Mouse (Mus musculus) heart, embryonic 14.5 days (tissue): Measurements from ENCODE around the gene Upk3b. TPM values are rescaled to one million over a fixed set of nuclear protein-coding genes. Genes with fewer than 3 reads are reported as not detected.

ENCODE experiments used
- ATAC-seq: fragments of 200-750 bp; cut with Nextera tagmentation; 2 replicates; pipeline ENCODE4 v1.8.0; 2017; ENCODE audit warnings: low read depth, moderate TSS enrichment; ENCODE audit not compliant: insufficient number of reproducible peaks, insufficient read depth, low FRiP score
- H3K27ac ChIP-seq, 2 experiments: fragments of 200-500 bp in 1 of 2; fragments of 300-500 bp in 1 of 2; sonication (generic) in 1 of 2; replicated peaks in 1 of 2; 2 replicates each; pipeline ENCODE4 v1.5.1; 2012 to 2014; ENCODE audit warnings: low read depth in 2 of 2, low read length in 2 of 2, control low read depth in 1 of 2, mild to moderate bottlenecking in 1 of 2, mixed read lengths in 1 of 2; ENCODE audit not compliant: control insufficient read depth in 1 of 2, insufficient read depth in 1 of 2
- H3K27me3 ChIP-seq: fragments of 300-500 bp; sonication (generic); 2 replicates; pipeline ENCODE4 v1.6.1; 2014; ENCODE audit warnings: mild to moderate bottlenecking, low read length, control low read depth; ENCODE audit not compliant: control insufficient read depth, insufficient read depth
- H3K36me3 ChIP-seq: fragments of 300-500 bp; sonication (generic); 2 replicates; pipeline ENCODE4 v1.6.1; 2014; ENCODE audit warnings: mild to moderate bottlenecking, control low read depth, low read length, mixed read lengths; ENCODE audit not compliant: control insufficient read depth, insufficient read depth
- H3K4me1 ChIP-seq, 2 experiments: fragments of 200-500 bp in 1 of 2; fragments of 300-500 bp in 1 of 2; sonication (generic) in 1 of 2; 2 replicates each; pipeline ENCODE4 v1.6.1; 2012 to 2014; ENCODE audit warnings: low read length in 2 of 2, control low read depth in 1 of 2, mixed read lengths in 1 of 2; ENCODE audit not compliant: control insufficient read depth in 2 of 2, insufficient read depth in 2 of 2
- H3K4me2 ChIP-seq: fragments of 300-500 bp; sonication (generic); 2 replicates; pipeline ENCODE4 v1.6.1; 2014; ENCODE audit warnings: mild to moderate bottlenecking, low read length
- H3K4me3 ChIP-seq, 2 experiments: fragments of 200-500 bp in 1 of 2; fragments of 300-500 bp in 1 of 2; sonication (generic) in 1 of 2; 2 replicates each; pipeline ENCODE4 v1.5.1; 2012 to 2014; ENCODE audit warnings: low read length in 2 of 2, mild to moderate bottlenecking in 2 of 2, control low read depth in 1 of 2, low read depth in 1 of 2, moderate library complexity in 1 of 2; ENCODE audit not compliant: control insufficient read depth in 1 of 2, insufficient read depth in 1 of 2
- H3K9ac ChIP-seq: fragments of 300-500 bp; sonication (generic); 2 replicates; pipeline ENCODE4 v1.6.1; 2014; ENCODE audit warnings: mild to moderate bottlenecking, low read length
- H3K9me3 ChIP-seq: fragments of 300-500 bp; sonication (generic); 2 replicates; pipeline ENCODE4 v1.6.1; 2016; ENCODE audit warnings: low read length, control low read depth; ENCODE audit not compliant: control insufficient read depth
- WGBS: fragments of 180-500 bp; shearing (Covaris S2); extraction: QIAGEN DNeasy Blood & Tissue Kit; methylation state at CpG from one replicate; pipeline ENCODE4 v1.1.7; 2014; 5-methylcytosine and 5-hydroxymethylcytosine counted together
- polyA plus RNA-seq: library from polyadenylated mRNA; unstranded; fragments of >200 nt; fragmentation: Nextera tagmentation; extraction: Ambion mirVana; gene quantifications from 2 replicates; pipeline ENCODE4 v1.2.1, GENCODE M21; 2014

Upk3b gene
- polyA plus RNA-seq, 1 experiment from 2014 or later, result 35.4 TPM

GRCm38 (mm10) chr5:136001222-136001621, 37.1 kb upstream of the Upk3b start:
- H3K27me3 ChIP-seq, result no peaks in the 10 kb centered on the region
- H3K36me3 ChIP-seq, result peaks cover 52% of the 10 kb centered on the region
- no peak overlapping the region for H3K27ac ChIP-seq
- peaks cover 11 to 17% of the 10 kb centered on the region in 2 experiments for H3K4me1 ChIP-seq
- H3K4me2 ChIP-seq, result no peak overlapping the region
- ATAC-seq, result no peak
- no peak overlapping the region for H3K4me3 ChIP-seq
- H3K9me3 ChIP-seq, result no peaks in the 10 kb centered on the region
- WGBS, result 88% methylated on average over 6 of the region's 6 CpGs
- H3K9ac ChIP-seq, result no peak overlapping the region

- 62% methylated on average over 2 of the region's 2 CpGs for WGBS
These were observed 36.0 kb upstream of the Upk3b start for GRCm38 (mm10) chr5:136002325-136002724.

GRCm38 (mm10) chr5:136002751-136003151, 35.5 kb upstream of the Upk3b start:
- peak; percentile 11; the same call in 1 of the 2 replicates for ATAC-seq
- H3K9ac ChIP-seq, result 0 out of 2 replicates have a peak overlapping the region, but pooled peaks have one; percentile 10
- H3K4me2 ChIP-seq, result peak overlapping the region; percentile 1; the same call in 1 of the 2 replicates
- H3K4me1 ChIP-seq, result peaks cover 16 to 17% of the 10 kb centered on the region in 2 experiments
- H3K27ac ChIP-seq, result peak overlapping the region; percentile 82 to 83
- 8% methylated on average over 3 of the region's 3 CpGs for WGBS
- no peaks in the 10 kb centered on the region for H3K9me3 ChIP-seq
- no peaks in the 10 kb centered on the region for H3K27me3 ChIP-seq
- H3K4me3 ChIP-seq, result no peak overlapping the region
- H3K36me3 ChIP-seq, result peaks cover 37% of the 10 kb centered on the region

More at GRCm38 (mm10) chr5:136002325-136002724, 36.0 kb upstream of the Upk3b start:
- no peaks in the 10 kb centered on the region for H3K9me3 ChIP-seq
- no peak overlapping the region for H3K4me3 ChIP-seq
- H3K4me1 ChIP-seq, result peaks cover 11 to 17% of the 10 kb centered on the region in 2 experiments
- 0 out of 2 replicates have a peak overlapping the region, but pooled peaks have one; percentile 10 for H3K9ac ChIP-seq
- H3K4me2 ChIP-seq, result no peak overlapping the region
- no peaks in the 10 kb centered on the region for H3K27me3 ChIP-seq
- no peak for ATAC-seq
- H3K36me3 ChIP-seq, result peaks cover 41% of the 10 kb centered on the region
- H3K27ac ChIP-seq, result peak overlapping the region; percentile 82 to 83

GRCm38 (mm10) chr5:136004537-136004936, 33.8 kb upstream of the Upk3b start:
- no peak for ATAC-seq
- peaks cover 17% of the 10 kb centered on the region in 2 experiments for H3K4me1 ChIP-seq
- H3K4me2 ChIP-seq, result no peak overlapping the region
- no peak overlapping the region for H3K4me3 ChIP-seq
- no peaks in the 10 kb centered on the region for H3K9me3 ChIP-seq
- H3K36me3 ChIP-seq, result peaks cover 19% of the 10 kb centered on the region
- WGBS, result 66% methylated on average over 4 of the region's 4 CpGs
- no peak overlapping the region for H3K27ac ChIP-seq
- H3K9ac ChIP-seq, result no peak overlapping the region
- H3K27me3 ChIP-seq, result no peaks in the 10 kb centered on the region

GRCm38 (mm10) chr5:136007745-136008144, 30.6 kb upstream of the Upk3b start:
- ATAC-seq, result no peak
- no peak overlapping the region for H3K4me2 ChIP-seq
- no peak overlapping the region for H3K27ac ChIP-seq
- H3K27me3 ChIP-seq, result no peaks in the 10 kb centered on the region
- no peaks in the 10 kb centered on the region for H3K9me3 ChIP-seq
- H3K9ac ChIP-seq, result no peak overlapping the region
- H3K36me3 ChIP-seq, result peaks cover 28% of the 10 kb centered on the region
- 57% methylated on average over 7 of the region's 7 CpGs for WGBS
- peaks cover 11 to 13% of the 10 kb centered on the region in 2 experiments for H3K4me1 ChIP-seq
- H3K4me3 ChIP-seq, result no peak overlapping the region

GRCm38 (mm10) chr5:136014877-136015276, 23.4 kb upstream of the Upk3b start:
- Histone ChIP-seq H3K27ac (peak overlapping the region; percentile 74 to 79), H3K9me3 (no peaks in the 10 kb centered on the region), H3K27me3 (no peaks in the 10 kb centered on the region), H3K36me3 (peaks cover 35% of the 10 kb centered on the region), H3K9ac (peak overlapping the region; percentile 59), H3K4me2 (peak overlapping the region; percentile 46), H3K4me3 (no peak overlapping the region), H3K4me1 (peaks cover 36 to 46% of the 10 kb centered on the region in 2 experiments)
- peak; percentile 77 for ATAC-seq
- WGBS, result 35% methylated on average over 10 of the region's 10 CpGs

GRCm38 (mm10) chr5:136015586-136015985, 22.7 kb upstream of the Upk3b start:
- H3K36me3 ChIP-seq, result peaks cover 35% of the 10 kb centered on the region
- H3K4me3 ChIP-seq, result 0 out of 4 replicates have a peak overlapping the region, but pooled peaks of 1 of the 2 experiments have one; percentile 13
- WGBS, result 75% methylated on average over 10 of the region's 10 CpGs
- H3K27me3 ChIP-seq, result no peaks in the 10 kb centered on the region
- H3K9me3 ChIP-seq, result no peaks in the 10 kb centered on the region
- H3K9ac ChIP-seq, result peak overlapping the region; percentile 59
- peak overlapping the region; percentile 46 for H3K4me2 ChIP-seq
- ATAC-seq, result no peak
- H3K4me1 ChIP-seq, result peaks cover 38 to 51% of the 10 kb centered on the region in 2 experiments
- H3K27ac ChIP-seq, result peak overlapping the region; percentile 74 to 79
